Mouse (Mus musculus): Measurements from ENCODE around the gene Pidd1. TPM values are rescaled to one million over a fixed set of nuclear protein-coding genes. Genes with fewer than 3 reads are reported as not detected.

Gene Pidd1
- polyA plus RNA-seq, 1 experiment: 1.9 TPM

DNA sequence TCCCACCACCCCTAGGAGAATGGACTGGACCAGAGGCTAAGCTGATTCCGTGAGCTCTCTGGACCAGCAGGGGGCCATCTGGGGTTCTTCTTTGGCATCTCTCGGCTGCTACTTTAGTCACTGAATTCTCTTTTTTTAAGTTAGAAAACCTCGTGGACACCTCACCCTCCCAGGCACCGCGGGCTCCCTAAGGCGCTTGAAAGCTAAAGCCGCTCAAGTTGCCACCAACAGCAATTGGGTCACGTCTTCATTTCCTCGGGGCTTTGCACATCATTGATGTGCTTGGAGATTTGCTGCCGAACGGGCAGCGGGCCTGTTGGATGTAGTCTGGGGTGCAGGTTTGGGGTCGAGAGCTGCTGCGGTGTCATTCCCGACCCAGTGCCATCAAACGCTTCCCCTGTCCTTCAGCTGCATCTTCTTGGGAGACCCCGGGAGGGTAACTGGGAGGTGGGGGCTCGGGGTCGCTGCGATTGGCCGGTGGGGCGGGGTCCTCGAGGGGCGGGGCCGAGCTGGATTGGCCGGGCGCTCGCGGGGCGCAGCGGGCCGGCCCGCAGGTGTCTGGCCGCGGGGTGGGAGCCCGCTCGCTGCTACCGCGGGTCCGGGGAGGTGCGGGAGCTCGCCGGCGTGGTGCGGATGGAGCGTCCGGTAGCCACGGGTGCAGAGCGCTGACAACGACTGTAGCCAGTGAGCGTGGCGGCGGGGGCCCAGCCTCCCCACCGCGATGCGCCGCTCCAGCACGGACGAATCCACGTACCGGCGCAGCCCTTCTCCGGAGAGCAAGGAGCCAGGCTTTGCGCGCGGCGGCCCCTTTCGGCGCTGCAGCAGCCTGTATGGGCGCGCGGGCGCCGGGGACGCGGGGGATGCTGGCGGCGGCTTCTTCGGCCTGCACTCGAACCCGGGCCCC, 37.9 kb upstream of the Pidd1 start:
- Histone ChIP-seq H3K4me3 (no peak overlapping the region), H3K27me3 (ENCODE audit: control insufficient read depth, insufficient read depth, insufficient read length) (no peaks in the 10 kb centered on the region), H3K4me2 (ENCODE audit: low read depth) (no peak overlapping the region), H3K79me2 (ENCODE audit: control insufficient read depth, insufficient read depth) (peaks cover 44% of the 10 kb centered on the region), H3K36me3 (ENCODE audit: control insufficient read depth, insufficient read depth) (peaks cover 4% of the 10 kb centered on the region), H3ac (ENCODE audit: control insufficient read depth, insufficient read length) (no peak overlapping the region)
- TF ChIP-seq MYOD1 (IDR thresholded peaks at IDR 0.05; ENCODE audit: control insufficient read depth in 1 of 3, insufficient read length in 2 of 3, low read depth in 2 of 3) (no peak), MAX (IDR thresholded peaks at IDR 0.05; ENCODE audit: low read depth) (no peak), USF1 (IDR thresholded peaks at IDR 0.05; ENCODE audit: low read depth) (no peak), POLR2AphosphoS2 (IDR thresholded peaks at IDR 0.05; ENCODE audit: insufficient read length, low read depth) (no peak), POLR2A (IDR thresholded peaks at IDR 0.05; ENCODE audit: insufficient read length, low read depth) (no peak), E2F4 (IDR thresholded peaks at IDR 0.05; ENCODE audit: insufficient read depth) (no peak), TCF12 (IDR thresholded peaks at IDR 0.05; ENCODE audit: insufficient read depth, poor library complexity, severe bottlenecking) (no peak)

DNA sequence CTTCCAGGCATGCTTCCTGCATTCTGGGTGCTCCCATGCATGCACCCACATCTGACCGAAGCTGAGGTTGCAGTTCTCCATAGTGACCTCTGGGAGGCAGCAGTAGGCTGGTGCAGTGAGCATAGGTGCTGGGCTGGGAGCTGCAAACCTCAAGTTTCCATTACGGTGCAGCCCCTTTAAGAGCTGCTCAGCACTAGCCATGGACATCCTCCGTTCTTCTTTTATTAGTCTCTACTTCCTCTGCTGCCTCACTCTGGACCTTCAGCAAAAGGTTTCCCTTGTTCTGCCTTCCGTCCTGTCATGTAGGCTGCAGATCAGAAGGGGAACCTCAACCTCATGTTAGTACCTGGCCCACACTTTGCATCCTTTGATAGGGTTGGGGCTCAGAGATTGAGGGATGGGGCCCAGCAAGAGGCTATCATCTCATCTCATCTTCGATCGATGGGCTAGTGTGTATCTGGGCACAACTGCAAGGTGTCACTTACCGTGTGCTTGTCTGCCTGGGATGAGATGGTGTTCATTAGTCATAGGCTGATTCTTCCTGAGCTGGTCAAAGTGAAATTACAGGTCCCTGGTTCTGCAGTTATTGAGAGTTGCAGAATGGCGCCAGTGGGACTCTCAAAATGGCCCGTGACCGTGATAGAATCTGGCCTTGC, 37.1 kb upstream of the Pidd1 start:
- peaks cover 44% of the 10 kb centered on the region for H3K79me2 ChIP-seq (ENCODE audit: control insufficient read depth, insufficient read depth)
- H3K36me3 ChIP-seq (ENCODE audit: control insufficient read depth, insufficient read depth): no peaks in the 10 kb centered on the region
- no peak overlapping the region for H3K4me2 ChIP-seq (ENCODE audit: low read depth)
- no peaks in the 10 kb centered on the region for H3K27me3 ChIP-seq (ENCODE audit: control insufficient read depth, insufficient read depth, insufficient read length)
- TF ChIP-seq USF1 (IDR thresholded peaks at IDR 0.05; ENCODE audit: low read depth) (no peak), MAX (IDR thresholded peaks at IDR 0.05; ENCODE audit: low read depth) (no peak)
- no peak overlapping the region for H3K4me3 ChIP-seq
- no peak overlapping the region for H3ac ChIP-seq (ENCODE audit: control insufficient read depth, insufficient read length)

- TF ChIP-seq POLR2A (IDR thresholded peaks at IDR 0.05; ENCODE audit: insufficient read length, low read depth) (no peak), REST (IDR thresholded peaks at IDR 0.05; ENCODE audit: insufficient read depth, insufficient read length) (no peak), MYOD1 (IDR thresholded peaks at IDR 0.05; ENCODE audit: control insufficient read depth in 1 of 3, insufficient read length in 2 of 3, low read depth in 2 of 3) (no peak), CEBPB (IDR thresholded peaks at IDR 0.05; ENCODE audit: insufficient read depth, poor library complexity, severe bottlenecking) (no peak), MYOG (IDR thresholded peaks at IDR 0.05; ENCODE audit: control insufficient read depth in 1 of 3, insufficient read depth in 1 of 3, insufficient read length in 2 of 3, low read depth in 2 of 3) (no peak), SRF (IDR thresholded peaks at IDR 0.05; ENCODE audit: control insufficient read depth, insufficient read length, low read depth) (no peak)
- Histone ChIP-seq H3K4me2 (ENCODE audit: low read depth) (peak overlapping the region; percentile 95), H3K4me3 (no peak overlapping the region), H3ac (ENCODE audit: control insufficient read depth, insufficient read length) (no peak overlapping the region), H3K36me3 (ENCODE audit: control insufficient read depth, insufficient read depth) (no peaks in the 10 kb centered on the region), H3K27me3 (ENCODE audit: control insufficient read depth, insufficient read depth, insufficient read length) (no peaks in the 10 kb centered on the region), H3K79me2 (ENCODE audit: control insufficient read depth, insufficient read depth) (peaks cover 56% of the 10 kb centered on the region)
Measured at GRCm38 (mm10) chr7:141478270-141478748, 34.5 kb upstream of the Pidd1 start.

- TF ChIP-seq POLR2A (IDR thresholded peaks at IDR 0.05; ENCODE audit: insufficient read length, low read depth) (no peak), POLR2AphosphoS2 (IDR thresholded peaks at IDR 0.05; ENCODE audit: insufficient read length, low read depth) (peak; percentile 50)
- Histone ChIP-seq H3ac (ENCODE audit: control insufficient read depth, insufficient read length) (no peak overlapping the region), H3K79me2 (ENCODE audit: control insufficient read depth, insufficient read depth) (peaks cover 60% of the 10 kb centered on the region), H3K4me3 (peak overlapping the region; percentile 80), H3K36me3 (ENCODE audit: control insufficient read depth, insufficient read depth) (peaks cover 2% of the 10 kb centered on the region), H3K27me3 (ENCODE audit: control insufficient read depth, insufficient read depth, insufficient read length) (no peaks in the 10 kb centered on the region), H3K4me2 (ENCODE audit: low read depth) (peak overlapping the region; percentile 95)
Measured at GRCm38 (mm10) chr7:141477578-141478269, 33.9 kb upstream of the Pidd1 start.

DNA sequence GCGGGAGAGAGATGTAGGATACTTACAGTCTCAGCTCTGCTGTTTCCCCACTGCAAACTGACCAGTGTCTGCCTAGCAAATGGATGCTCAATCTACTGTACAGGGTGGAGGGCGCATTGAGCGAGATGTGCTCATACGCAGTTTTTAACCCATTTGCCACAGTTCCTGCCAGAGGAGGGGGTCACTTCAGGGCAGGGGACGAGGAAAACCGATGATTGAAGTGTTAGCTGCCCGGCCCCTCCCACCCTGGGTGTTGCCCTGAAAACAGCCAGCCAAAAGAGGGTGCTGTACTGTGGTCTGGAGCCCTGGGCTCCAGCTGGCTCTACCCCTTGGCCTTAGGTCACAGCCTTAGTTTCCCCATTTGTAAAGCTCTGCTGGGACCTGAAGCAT, 33.2 kb upstream of the Pidd1 start:
- TF ChIP-seq TCF12 (IDR thresholded peaks at IDR 0.05; ENCODE audit: insufficient read depth, poor library complexity, severe bottlenecking) (no peak), REST (IDR thresholded peaks at IDR 0.05; ENCODE audit: insufficient read depth, insufficient read length) (no peak), POLR2AphosphoS2 (IDR thresholded peaks at IDR 0.05; ENCODE audit: insufficient read length, low read depth) (peak; percentile 15)
- Histone ChIP-seq H3K79me2 (ENCODE audit: control insufficient read depth, insufficient read depth) (peaks cover 67% of the 10 kb centered on the region), H3K4me3 (peak overlapping the region; percentile 80), H3K36me3 (ENCODE audit: control insufficient read depth, insufficient read depth) (peaks cover 9% of the 10 kb centered on the region), H3K4me2 (ENCODE audit: low read depth) (peak overlapping the region; percentile 95), H3ac (ENCODE audit: control insufficient read depth, insufficient read length) (peak overlapping the region; percentile 72), H3K27me3 (ENCODE audit: control insufficient read depth, insufficient read depth, insufficient read length) (no peaks in the 10 kb centered on the region)
